Mouse (Mus musculus) embryonic fibroblast, embryonic 13.5 days (primary cell): ENCODE results near the gene Trip4. TPM values are rescaled to one million over a fixed set of nuclear protein-coding genes. Genes with fewer than 3 reads are reported as not detected.
A peak's percentile ranks its signal among the peaks of the same experiment; 100 is the strongest.

ENCODE experiments used
- H3K27ac ChIP-seq: 2 replicates; pipeline ENCODE4 v1.5.1; 2012; ENCODE audit warnings: low read length, control low read depth, inconsistent platforms; ENCODE audit not compliant: insufficient read depth
- H3K4me1 ChIP-seq: 2 replicates; pipeline ENCODE4 v1.6.1; 2011; ENCODE audit warnings: low read length; ENCODE audit not compliant: control insufficient read depth, insufficient read depth
- H3K4me3 ChIP-seq: 2 replicates; pipeline ENCODE4 v1.5.1; 2011; ENCODE audit warnings: mild to moderate bottlenecking, control low read depth, low read length; ENCODE audit not compliant: insufficient read depth
- CTCF ChIP-seq: IDR thresholded peaks from 2 replicates; pipeline ENCODE4 v1.5.1; 2011; ENCODE audit warnings: mild to moderate bottlenecking, control low read depth, low read length, moderate library complexity, borderline replicate concordance; ENCODE audit not compliant: insufficient read depth
- POLR2A ChIP-seq: IDR thresholded peaks from 2 replicates; pipeline ENCODE4 v1.6.1; 2011; ENCODE audit warnings: low read depth, mild to moderate bottlenecking, control low read depth, low read length, moderate library complexity
- polyA plus RNA-seq: library from polyadenylated mRNA; stranded (reverse); fragments of >200 nt; gene quantifications from 2 replicates; pipeline ENCODE4 v1.2.4, GENCODE M21; 2011; ENCODE audit warnings: low read depth; ENCODE audit not compliant: missing spikeins, insufficient read length

Trip4 gene
- polyA plus RNA-seq, 1 experiment, result 44.4 TPM

DNA sequence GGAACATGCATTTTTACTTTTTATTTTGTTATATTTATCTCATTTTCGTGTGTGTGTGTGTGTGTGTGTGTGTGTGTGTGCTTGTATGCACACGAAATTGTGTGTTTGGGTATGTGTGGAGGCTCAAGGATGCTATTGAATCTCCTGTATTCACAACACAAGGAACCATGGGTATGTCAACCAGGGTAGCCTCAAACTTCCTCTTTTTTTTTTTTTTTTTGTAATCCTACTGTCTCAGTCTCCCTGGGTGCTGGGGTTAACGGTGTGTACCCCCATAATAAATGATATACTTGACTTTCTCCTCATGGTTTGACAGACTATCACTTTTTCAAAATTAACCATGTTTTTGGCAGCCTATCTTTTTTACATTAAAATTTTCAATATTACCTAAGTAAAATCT lies 5.7 kb downstream of the Trip4 start:
- no peak overlapping the region for H3K4me3 ChIP-seq
- H3K27ac ChIP-seq, result no peak overlapping the region
- TF ChIP-seq CTCF (no peak), POLR2A (no peak)
- H3K4me1 ChIP-seq, result peaks cover 1% of the 10 kb centered on the region; the same call in 1 of the 2 replicates

DNA sequence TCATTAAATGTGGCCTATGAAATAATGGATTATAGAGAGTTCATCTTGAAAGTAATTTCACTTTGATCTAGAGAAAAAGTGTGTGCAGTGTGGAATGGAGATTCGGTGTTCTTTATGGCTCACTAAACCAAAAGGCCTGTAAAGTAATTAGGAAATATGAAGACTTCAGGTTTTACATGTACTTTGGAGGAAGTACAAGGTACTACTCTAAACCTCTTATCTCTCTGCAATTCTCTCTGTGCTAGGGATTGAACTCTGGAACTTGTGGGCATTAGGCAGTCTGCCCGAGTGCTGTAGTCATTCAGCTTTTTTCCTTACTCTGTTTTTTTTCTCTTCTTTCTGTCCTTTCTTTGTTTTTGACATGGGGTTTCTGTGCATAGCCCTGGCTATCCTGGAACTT lies 11.6 kb downstream of the Trip4 start:
- Histone ChIP-seq H3K27ac (no peak overlapping the region), H3K4me1 (no peaks in the 10 kb centered on the region), H3K4me3 (no peak overlapping the region)
- no peak for TF ChIP-seq POLR2A
- TF ChIP-seq CTCF, result no peak

DNA sequence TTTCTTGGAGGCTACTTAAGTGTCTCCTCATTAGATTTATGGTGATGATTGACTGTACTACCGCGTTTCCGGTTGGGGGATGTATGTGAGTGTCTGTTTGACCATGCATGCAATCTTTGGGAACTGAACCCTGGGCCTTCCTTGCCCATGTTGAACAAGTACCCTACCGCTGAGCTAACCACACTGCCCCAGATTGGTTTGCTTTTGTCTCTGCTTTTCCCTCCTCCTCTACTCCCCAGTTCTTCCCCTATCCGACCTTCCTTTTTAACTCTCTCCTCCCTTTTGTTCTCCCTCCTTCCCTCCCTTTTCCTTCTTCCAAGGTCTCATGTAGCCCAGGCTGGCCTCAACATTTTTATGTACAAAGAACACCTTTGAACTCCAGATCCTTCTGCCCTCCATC lies 17.5 kb downstream of the Trip4 start:
- Histone ChIP-seq H3K27ac (no peak overlapping the region), H3K4me3 (peak overlapping the region; percentile 67), H3K4me1 (0 out of 2 replicates have a peak, but pooled peaks cover 2% of the 10 kb centered on the region)
- TF ChIP-seq CTCF (no peak), POLR2A (no peak)

DNA sequence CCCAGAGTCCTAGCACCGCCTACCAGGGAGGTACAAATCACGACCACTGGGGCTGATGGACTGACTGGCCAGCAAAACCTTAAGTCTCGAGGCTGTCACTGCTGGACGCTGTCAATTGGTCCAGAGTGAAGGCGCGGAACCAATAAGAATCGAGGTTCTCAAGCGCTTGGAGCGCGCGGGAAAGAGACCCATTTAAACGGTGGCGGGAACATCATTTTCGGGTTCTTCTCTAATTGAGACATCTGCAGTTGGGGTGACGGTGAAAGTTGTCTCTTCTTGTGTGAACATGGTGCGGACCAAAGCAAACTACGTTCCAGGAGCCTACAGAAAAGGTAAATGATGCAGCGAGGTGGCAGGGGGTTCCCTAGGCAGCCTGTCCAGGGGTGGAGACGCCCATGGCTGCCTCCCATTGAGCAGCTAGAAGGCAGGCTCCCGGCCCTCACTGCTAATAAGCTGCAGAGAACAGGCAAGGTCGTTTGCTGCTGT lies 18.4 kb downstream of the Trip4 start, which contains the start of gene Pclaf:
Gene Pclaf (plus strand): TSS at position 95 of the 486 bp plus-strand sequence.
- no peak within 1 kb of the TSS for H3K27ac ChIP-seq
- H3K4me3 ChIP-seq, result peak within 1 kb of the TSS; percentile 67
- 0 out of 2 replicates have a peak, but pooled peaks cover 2% of the 10 kb centered on the region for H3K4me1 ChIP-seq
- TF ChIP-seq CTCF, result no peak
- peak; percentile 59; the same call in 1 of the 2 replicates for TF ChIP-seq POLR2A

DNA sequence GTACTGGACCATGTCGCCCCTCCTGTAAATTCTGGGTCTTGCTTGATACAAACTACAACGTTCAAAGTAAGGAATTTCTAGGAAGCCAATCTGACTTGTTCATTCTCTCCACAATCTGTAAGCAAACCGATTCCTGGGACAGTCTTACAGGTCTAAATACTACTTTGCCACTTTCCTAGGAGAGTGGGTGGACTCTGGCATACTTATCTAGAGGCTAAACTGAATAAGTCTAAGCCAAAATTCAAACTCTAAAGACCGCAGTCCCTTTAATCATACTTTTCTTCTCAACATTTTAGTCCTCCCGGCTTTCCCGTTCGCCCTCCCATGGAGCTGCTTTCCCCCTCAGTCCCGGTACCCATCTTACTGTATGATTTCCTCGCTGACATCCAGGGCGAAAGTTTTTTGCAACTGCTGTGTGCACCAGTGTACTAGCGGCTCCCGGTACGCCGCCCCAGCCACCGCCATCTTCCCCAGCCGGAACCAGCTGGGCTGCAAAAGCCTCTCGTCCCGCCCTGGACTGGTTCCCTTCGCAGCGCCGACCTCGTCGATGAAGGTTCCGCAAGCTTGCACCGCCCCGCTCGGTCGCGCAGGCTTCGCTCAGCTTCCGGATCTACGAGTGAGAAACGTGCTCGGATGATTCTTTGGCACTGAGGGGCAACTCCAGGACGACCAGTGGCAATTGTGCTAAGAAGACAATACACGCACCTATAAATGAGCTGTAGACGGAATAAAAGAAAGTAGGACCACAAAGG lies 23.9 kb downstream of the Trip4 start:
- Histone ChIP-seq H3K27ac (peak overlapping the region; percentile 69), H3K4me1 (no peaks in the 10 kb centered on the region), H3K4me3 (peak overlapping the region; percentile 80)
- TF ChIP-seq CTCF (no peak), POLR2A (peak; percentile 92)

DNA sequence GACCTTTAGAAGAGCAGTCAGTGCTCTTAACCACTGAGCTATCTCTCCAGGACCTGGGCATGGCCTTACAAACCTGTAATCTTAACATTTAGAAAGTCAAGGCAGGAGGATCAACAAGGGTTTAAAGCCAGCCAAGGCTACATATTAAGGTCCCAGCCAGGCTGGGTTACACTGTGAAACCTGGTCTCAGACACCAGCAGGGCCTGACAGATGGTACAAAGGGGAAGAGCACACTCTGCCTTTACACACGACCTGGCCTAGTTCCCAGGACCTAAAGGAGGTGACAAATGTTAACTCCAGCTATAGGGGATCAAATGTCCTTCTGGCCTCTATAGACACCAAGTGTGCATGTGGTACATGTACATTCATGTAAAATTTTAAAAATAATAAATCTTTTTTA lies 48.9 kb downstream of the Trip4 start:
- no peak overlapping the region for H3K4me3 ChIP-seq
- TF ChIP-seq CTCF (no peak), POLR2A (no peak)
- no peak overlapping the region for H3K27ac ChIP-seq
- H3K4me1 ChIP-seq, result no peaks in the 10 kb centered on the region

DNA sequence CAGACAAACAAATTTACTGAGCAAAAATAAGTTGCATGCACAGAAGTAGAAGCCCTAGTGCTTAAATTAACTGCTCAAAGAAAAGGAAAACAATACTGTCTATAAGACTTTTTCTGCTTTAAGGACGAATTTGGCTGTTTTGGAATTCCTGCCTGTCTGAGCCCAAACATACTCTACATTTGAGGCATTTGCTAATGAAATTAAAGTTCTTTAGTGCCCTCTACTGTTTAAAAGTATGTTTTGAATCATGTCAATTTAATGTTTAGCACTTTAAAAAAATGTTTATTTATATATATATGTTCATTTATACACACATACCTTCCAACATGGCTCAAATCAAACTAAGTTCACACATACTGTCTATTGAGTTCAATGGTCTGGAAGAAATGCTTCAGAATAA lies 58.4 kb downstream of the Trip4 start:
- Histone ChIP-seq H3K4me1 (no peaks in the 10 kb centered on the region; the same call in none of the 2 replicates), H3K4me3 (no peak overlapping the region), H3K27ac (no peak overlapping the region)
- TF ChIP-seq CTCF (no peak), POLR2A (no peak)

DNA sequence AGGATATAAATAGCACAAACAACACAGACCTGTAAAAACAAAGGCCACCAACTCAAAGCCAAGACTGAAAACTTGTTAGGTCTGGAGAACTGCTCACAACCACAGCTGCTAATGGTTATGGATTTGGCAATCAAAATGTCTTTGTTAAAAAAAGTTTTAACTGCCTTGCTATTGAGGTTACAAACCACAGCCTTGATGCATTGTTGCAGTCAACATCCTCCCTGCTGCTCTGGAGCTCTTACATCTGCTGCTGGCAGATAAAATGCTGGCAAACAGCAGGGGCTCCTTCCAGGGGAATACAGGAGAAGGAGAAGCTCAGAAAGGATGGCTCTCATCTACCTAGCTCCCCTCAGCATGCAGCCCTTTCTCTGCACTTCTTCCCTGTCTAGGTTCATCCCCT lies 60.4 kb downstream of the Trip4 start:
- Histone ChIP-seq H3K4me1 (peaks cover 4% of the 10 kb centered on the region), H3K27ac (peak overlapping the region; percentile 42; the same call in 1 of the 2 replicates), H3K4me3 (no peak overlapping the region)
- TF ChIP-seq CTCF (no peak), POLR2A (no peak)

DNA sequence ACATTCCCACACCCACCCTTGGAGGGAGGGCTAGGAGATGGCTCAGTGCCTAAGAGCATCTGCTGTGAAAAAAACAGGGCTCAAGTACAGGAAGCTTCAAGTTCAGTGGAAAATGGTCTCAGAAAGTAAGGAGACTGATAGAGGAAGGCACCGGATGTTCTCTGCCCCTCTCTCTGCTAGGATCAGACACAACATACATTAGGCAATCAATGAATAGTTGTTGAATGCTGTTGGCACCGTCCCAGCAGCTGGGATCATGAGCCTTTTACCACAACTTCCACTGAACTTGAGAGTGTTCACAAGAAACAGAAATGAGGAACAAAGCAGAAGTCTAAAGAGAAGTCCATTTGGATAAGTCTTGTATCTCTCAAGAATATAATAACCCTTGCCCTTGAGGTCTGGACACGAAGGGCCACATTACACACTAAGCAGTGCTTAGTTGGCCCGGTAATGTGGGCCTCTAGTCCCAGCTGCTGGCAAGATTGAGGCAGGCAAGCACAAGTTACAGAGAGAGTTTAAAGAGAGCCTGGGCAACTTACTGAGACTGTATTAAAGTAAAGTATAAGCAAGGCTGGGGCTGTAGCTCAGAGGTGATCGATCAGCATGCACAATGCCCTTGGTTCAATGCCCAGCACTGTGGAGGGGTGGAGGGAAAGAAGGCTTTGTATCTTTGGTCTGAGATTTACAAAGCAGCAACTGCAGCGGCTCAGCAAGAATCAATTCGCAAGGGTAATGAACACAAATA lies 64.0 kb downstream of the Trip4 start:
- TF ChIP-seq CTCF, result no peak
- TF ChIP-seq POLR2A, result no peak
- no peak overlapping the region for H3K4me3 ChIP-seq
- peaks cover 7% of the 10 kb centered on the region for H3K4me1 ChIP-seq
- no peak overlapping the region for H3K27ac ChIP-seq
